Mouse (Mus musculus) fat pad, adult 2 months (tissue): ENCODE measurements around the gene Bcar3.

Experiments used
- DNase-seq: peaks from one replicate; pipeline ENCODE4 v3.0.0-alpha.2; 2011; ENCODE audit warnings: low read depth, low spot score; ENCODE audit errors: extremely low read depth

Gene Bcar3

DNA sequence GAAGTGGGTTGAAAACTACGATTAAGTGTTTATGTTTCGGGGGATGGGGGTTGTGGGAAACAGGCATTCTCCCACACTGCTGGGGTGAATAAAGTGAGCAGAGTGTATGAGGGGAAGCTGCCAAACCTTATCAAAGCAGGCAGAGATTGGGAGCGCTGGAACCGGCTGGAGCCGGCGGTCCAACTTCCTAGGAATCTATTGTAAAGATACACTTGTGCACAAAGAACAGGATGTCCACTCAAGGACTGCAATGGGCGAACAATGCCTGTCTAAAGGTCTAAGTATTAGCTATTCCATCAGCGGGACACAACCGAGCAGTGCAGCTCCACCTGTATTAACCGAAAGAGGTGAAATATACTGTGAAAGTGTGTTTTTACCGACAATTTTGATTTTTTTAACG, 2.1 kb upstream of the Bcar3 start:
- no peak for DNase-seq

DNA sequence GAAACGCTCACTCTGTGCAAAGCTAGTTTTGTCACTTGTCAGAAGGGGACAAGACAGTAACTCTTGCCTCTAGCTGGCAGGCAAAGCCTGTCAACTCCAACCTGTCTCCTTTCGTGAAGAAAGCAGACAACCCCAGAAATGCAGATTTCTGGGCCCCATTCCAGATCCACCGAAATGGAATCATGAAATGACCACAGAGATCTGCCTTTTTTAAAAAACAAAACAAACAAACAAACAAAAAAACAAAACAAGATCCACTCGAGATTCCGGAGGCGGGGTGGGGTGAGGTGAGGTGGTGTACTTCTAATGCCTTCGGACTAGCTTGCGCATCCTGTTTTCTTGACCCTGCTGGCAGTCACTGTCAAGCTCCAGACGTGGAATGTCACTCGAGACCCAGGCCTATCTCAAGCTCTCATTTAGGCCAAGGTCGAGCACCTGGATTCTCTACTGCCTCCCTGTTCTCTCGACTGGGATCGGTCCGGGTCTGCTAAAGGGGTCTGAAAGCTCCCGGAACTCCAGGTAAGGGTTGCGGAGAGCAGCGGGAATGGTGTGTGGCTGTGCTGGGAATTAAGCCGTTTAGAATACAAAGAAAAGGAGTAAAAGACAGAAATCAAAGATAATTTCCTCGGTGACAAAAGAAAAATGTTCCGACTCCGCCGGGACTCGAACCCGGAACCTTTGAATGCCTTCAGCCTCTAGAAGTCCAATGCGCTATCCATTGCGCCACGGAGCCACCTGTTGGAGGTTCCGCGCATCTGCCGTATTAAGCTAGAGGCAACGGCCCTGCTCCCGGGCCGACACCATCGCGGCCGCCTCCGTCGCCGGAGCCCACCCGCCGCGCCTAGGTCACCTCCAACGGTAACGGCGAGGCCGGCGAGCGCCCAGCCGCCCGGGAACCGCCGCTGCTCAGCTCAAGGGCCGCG, 1.4 kb upstream of the Bcar3 start:
- DNase-seq = no peak

DNA sequence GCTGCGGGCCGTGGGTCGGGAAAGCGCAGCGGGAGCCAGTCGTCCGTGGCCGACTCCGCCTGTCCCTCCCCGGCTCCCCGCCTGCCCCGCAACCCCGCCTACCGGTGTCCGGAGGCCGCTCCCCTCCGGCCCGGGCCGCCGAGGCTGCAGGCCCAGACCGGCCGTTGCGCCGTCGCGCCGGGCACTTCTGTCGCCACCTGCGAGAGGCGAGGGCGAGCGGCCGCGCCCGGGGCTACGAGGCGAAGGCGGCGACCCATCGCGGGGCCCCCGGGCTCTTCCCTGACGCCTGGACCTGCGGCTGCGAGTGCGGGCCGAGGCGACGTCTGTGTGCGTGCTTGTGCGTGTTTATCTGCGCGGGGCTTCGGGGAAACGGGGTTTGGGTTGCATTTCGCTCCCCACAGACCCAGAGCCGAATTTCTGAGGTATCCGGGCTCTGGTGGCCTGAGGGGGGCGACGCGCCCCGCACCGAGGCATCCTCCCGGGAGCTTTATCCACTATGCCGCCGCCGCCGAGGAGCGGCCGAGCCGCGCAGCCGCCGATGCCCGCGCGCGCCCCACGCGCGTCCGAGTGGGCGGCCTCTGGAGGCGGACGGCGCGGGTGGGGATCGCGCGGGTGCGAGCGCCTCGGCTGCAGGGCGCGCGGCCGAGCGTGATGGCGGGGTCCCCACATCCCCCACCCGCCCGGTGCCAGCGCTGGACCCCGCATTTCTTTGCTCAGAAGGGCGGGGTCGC, 548 bp upstream of the Bcar3 start:
- DNase-seq = no peak

DNA sequence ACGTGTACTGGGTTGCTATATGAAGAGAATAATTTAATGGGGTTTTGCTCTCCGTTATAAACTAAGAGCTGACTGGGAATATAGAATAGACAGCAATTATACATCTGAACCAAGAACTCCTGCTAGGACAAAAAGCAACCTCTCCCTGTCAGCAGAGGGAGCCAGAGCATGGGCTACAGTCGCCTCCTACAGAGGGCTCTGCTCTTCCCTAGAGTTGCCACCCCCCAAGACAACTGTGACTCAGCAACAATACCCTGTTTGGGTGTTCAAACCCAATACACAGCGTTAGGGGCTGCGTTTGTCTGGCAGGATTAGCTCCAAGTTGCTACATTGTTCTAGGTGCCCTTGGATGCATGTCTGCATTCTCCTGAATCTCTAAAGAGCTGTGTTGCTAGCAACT, 1.6 kb downstream of the Bcar3 start:
- no peak for DNase-seq

DNA sequence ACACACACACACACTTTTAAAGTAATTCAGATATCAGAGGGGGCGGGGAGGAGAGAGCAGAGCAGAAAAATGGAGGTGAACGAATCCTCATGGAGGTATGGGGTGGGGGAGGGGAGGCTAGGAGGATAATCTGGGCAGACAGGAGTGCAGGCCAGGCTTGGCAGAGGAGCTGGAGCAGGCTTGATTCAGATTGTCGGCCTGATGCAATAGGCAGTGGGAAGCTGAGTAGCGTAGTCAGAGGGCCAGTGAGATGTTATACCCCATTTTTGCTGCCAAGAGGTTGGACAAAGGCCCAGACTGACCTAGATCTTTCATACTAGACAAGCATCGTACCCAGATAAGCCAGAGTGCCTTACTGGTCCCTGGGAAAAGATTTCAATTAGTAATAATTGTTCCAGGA, 3.0 kb downstream of the Bcar3 start:
- DNase-seq = no peak

DNA sequence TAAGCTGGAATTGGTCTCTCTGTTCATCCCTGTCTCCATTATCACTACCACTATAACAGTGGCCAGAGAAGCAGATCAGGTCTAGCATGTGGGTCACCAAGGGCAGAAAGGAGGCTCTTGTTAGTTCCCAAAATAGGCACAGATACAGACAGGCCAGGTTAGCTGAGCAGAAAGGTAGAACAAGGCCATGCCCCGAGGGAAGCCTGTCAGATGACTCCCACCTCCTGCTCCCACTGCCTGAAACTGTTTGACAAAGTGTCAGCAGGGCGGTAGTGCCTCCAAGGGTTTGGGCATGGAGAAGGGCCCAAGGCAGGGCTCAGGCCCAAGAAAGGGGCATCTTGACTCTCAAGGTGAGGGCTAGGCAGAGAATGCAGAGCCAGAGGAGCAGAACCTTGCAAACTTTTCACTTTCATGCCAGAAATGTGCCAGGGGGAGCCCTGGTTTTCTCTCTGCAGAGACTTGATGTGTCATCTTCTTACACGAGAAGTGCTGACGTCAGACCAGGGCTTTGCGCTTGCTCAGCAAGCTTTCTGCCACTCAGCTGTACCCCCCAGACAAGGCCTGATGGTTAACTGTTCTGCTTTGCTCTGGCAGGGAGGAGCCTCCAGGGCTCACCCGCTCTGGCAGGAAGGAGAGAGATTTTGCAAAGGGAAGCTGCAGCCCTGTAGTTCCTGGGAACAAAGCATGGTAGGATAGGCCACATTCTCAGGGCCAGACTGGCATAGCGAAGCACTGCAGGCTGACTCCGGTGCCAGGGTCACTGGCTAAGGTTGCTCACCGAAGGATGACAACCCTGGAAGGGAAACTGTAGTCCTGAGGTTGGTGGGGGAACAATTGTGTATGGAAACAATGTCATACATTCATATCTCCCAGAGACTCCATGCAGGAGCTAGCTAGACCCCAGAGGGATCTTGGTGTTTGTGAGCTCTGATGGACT, 7.3 kb downstream of the Bcar3 start:
- DNase-seq = no peak

DNA sequence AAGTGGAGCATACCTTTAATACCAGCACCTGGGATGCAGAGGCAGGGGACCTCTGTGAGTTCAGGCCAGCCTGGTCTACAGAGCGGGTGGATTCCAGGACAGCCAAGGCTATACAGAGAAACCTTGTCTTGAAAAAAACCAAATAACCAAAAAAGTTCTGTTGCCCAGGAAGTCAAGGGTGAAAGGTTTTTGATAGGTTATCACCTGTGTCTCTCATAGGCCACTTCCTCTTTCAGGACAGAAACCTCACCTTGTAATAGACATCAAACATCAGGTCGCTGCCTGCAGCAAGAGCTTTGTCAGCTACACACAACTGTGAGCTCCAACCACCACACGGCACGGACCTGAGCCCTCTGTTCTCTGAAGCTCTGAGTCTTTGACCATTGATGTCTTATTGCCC, 10.6 kb downstream of the Bcar3 start:
- no peak for DNase-seq

DNA sequence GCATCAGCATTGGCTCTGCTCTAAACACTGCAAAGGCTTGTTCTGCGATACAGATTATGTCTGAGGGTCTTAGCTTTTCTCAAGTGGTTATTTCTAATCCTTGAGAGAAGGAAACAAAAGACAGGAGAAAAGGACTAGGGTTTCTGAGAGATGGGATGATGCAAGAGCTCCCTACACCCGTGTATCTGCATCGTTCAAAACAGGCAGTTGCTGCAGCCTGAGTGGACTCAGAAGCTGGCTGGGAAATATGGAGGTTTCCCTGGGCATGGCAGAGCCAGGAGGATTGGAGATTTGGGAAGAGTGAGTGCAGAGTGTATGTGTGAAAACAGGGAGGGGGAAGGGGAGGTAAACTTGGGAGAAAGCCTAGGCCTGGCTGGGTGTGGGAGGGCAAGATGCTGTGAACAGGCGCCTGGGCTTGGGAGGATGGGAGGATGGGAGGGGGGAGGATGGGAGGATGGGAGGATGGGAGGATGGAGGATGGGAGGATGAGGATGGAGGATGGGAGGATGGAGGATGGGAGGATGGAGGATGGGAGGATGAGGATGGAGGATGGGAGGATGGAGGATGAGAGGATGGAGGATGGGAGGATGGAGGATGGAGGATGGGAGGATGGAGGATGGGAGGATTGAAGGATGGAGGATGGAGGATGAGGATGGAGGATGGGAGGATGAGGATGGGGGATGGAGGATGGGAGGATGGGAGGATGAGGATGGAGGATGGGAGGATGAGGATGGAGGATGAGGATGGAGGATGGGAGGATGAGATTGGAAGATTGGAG, 14.1 kb downstream of the Bcar3 start:
- DNase-seq = no peak

DNA sequence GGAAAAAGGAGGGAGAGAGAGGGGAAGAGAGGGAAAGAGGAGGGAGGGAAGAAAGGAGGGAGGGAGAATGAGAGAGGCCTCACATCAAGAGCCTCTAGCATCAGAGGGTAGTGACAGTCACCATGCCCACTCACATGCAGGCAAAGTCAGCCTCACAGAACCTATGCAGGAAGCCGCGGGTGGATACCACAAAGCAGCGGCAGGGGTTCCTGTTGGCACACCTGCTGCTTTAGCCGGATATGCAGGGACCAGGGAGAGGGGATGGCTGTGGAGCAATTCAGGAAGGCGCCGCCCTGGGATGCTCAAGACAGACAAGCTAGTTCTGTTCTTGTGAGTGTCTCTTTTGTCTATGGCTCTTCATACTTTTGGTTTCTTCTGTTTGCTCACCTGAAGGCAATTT, 15.0 kb downstream of the Bcar3 start:
- DNase-seq = no peak

DNA sequence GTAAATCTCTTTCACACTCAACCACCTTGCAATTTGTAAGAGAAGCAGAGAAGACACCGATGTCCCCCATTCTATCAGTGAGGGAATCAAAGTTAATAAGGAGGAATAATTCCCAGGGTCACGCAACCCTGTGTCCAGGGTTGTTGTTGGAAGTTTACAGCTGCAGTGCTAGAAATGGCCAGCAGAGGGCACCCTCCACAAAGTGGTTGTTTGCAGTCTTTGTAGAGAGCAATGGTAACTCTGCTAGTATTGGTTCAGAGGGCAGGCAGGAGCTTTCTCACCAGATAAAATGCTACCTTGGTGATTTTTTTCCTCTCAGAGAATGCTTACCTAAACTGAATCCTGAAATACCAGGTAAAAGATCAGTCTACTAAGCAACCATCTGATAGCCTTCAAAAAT, 18.1 kb downstream of the Bcar3 start:
- DNase-seq = no peak

DNA sequence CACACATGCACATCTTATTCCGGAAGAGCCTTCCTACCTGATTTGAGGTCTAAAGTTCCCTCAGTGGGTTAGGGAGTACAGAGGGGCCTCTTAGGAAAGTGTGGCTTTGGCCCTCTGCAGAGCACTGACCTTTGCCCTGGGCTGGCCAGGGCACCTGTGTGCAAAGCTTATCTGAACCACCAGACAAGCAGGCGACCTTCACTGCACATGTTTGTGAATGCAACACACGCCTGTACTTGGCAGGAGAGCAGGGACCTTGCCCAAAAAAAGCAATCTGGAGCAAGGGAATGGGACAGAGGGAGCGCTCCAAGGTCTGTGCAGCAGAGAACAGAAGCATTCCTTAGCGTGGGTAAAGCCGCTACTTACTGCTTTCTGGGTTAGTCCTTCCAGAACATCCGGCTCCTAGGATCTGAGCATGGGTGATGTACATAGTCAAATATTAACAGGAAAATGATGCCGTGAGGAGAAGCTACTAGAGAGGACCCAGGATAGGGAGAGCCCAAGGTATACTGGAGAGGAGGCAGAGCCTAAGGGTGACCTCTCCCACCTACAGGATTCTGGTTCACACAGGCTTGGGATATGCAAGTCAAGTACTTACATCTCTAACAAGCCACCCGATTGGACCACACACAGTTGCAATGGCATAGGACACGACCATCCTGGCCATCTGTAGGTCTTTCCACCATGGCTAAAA, 19.1 kb downstream of the Bcar3 start:
- DNase-seq = no peak

DNA sequence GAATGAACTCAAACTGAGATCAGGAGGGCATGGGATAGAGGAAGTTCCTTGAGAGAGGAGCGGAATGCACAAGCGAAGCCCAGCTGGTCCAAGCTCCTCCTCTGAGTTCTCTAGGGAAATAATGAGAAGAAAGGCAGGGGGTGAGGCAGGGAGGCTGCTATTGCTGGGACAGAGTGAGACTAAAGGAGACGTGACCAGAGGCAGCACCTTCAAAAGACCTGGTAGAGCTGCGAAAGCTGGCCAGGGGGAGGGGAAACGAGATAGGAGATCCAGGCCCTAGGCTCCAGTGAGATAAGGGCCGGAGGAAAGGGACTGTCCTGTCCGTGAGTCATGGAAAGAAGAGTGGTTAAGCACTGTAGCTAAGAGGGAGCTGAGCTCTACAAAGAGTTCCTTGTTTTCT, 20.0 kb downstream of the Bcar3 start:
- DNase-seq = no peak

DNA sequence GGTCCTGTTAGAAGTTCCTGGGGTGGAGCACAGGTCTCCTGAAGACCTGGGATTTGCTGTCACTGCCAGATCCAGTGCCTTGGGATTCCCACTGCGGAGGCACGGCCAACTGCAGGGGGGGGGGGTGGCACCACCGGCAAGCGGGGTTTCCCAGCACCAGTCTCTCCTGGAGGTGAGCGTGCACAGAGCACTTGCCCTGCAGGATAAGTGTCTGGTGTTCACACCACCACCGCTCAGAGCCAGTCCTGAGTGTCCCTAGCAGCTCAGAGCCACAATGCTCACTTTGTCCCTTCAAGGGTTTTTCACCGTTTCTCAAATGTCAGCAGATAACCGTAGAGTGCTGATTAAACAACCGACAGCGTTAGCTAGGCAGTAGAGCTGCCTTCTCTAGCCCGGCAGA, 22.7 kb downstream of the Bcar3 start:
- DNase-seq = no peak

DNA sequence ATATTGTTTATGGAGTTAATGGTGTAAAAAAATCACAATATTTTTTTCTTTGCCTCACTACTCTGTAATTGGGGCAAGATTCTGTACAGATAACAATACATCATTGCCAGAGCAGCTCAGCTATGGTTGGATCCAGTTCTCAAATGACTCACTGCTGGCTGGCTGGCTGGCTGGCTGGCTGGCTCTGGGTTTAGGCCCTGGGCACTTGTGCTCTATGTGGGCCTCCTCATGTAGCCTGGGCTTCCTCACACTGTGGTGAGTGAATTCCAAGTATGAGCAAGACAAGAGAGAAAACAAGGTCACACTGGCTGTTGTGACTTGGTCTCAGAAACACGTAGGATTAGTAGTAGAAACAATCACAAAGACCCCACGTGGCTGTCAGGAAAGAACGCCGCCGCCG, 23.4 kb downstream of the Bcar3 start:
- DNase-seq = no peak

DNA sequence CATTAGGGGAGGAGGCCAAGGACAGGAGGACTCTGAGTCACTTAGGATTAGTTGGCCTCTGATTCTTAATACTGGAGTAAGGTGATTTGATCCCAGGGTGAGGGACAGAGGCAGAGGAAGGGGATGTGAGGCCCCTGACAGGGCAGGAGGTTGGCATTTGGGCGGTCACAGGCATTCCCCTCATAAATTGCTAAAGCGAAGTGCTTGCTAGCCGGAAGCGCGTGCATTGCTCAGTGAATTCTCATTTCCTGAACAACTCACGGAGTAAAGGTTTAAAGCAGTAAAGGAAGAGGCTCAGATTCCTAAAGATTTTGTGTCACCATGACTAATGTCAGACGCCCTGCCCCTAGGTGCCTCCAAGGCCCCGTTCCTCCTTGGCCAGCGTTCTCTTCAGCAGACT, 28.3 kb downstream of the Bcar3 start:
- no peak for DNase-seq

DNA sequence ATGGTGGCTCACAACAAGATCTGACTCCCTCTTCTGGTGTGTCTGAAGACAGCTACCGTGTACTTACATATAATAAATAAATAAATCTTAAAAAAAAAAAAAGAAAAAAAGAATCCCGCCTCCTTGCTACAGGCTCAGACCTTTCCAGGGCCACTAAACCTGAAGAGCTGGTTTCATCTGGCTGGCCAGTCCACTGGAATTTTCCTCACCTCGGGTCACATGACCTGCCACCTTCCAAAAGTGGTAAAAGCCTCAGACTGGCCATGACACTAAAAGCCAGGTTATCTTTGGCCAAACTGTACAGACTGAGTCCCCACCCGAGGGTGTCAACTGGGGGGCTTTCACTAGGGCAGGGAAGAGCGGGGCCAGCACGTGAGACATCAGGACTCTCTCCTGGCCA, 29.9 kb downstream of the Bcar3 start:
- no peak for DNase-seq

DNA sequence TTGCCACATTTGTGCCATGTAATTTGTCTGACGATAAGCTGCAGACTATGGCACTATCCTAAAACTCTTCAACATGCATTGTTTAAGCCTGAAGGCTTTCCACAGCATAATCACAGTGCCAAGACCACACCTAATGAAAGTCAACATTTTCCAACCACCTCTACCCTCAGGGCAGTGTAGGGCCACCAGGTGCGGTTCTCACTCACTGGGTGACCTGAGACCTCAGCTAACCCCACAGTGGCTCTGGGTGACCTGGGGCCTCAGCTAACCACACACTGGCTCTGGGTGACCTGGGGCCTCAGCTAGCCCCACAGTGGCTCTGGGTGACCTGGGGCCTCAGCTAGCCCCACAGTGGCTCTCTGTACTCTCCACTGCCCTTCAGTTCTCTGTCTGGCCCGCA, 30.6 kb downstream of the Bcar3 start:
- no peak for DNase-seq

DNA sequence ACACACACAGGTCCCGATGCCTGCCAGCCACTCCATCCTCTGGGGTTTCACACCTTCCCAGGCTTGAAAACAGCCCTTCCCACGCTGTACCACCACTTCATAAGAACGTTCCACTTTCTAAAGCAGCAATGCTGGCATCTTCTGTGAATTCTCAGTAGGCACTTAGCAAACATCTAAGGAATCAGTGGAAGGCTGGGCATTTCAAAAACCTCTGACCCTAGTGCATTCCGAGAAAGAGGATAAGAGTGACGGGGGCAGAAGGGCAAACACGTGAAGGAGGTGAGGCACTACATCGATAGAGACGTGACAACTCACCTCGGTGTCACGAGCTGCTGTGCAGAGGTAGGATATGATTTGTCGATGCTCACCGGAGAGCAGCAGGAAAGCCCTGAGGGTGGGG, 36.5 kb downstream of the Bcar3 start:
- no peak for DNase-seq

DNA sequence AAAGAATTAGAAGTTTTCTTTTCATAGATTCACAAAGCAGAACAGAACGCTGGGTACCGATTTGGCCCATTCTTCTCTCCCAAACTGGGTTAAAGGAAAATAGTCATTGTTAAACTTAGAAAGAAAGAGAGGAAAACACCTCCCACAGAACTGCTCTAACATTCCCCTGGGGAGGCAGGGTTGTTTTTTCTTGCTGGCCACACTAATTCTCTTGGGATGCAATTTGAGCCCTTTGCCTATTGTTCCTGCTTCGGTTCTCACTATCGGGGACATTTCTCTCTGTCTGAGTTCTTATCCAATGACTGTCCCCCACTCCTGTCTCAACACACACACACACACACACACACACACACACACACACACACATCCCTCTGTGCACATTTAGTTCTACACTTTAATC, 39.6 kb downstream of the Bcar3 start:
- DNase-seq = no peak

DNA sequence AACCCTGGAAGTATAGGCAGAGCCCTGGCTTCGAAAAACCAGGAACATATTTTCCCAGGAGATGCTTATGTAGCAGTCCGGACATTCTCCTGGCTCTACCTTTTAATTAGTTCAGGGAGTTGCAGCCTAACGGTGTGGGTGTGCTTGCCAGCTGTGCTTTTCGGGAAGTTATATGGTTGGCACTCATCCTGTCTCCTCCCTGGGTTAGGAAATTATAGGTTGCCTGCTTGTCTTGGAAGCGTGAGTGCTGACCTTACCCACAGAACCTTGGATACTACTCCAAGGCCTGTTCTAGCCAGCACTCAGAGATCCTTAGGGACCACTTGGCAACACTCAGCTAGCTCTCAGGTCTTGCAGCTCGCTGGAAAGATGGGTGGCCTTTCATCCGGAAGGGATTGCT, 40.0 kb downstream of the Bcar3 start:
- peak; percentile 73 for DNase-seq
